ENCODE assay signal across 37 mouse cellular contexts in genomic region chr11:32801715-32802114, GRCm38 (mm10). TPM values are rescaled to one million over a fixed set of nuclear protein-coding genes. Genes with fewer than 3 reads are reported as not detected.
DNase-seq lines count a peak whose midpoint lies in the region; ATAC-seq and TF ChIP-seq lines count a peak whose summit lies in the region.
"Had no signal": no experiment of that assay in that cellular context is flagged by ENCODE, and none has a peak within 500 bp of the region (broad histone marks: within the 10 kb centered on the region; RNA-seq: fewer than 3 reads in every experiment).

No protein-coding gene starts in this region.

- H3K36me3 ChIP-seq in CH12.LX (replicated peaks in 1 of 2; ENCODE audit: control insufficient read depth in 1 of 2, insufficient read depth in 1 of 2, low read length in 1 of 2): no peaks in the 10 kb centered on the region
- no peaks in the 10 kb centered on the region for H3K36me3 ChIP-seq in limb, embryonic 12.5 days
- H3K36me3 ChIP-seq: embryonic facial prominence, embryonic 15.5 days had no signal

- peaks cover 4 to 35% of the 10 kb centered on the region in 2 experiments for H3K4me1 ChIP-seq in CH12.LX (ENCODE audit: control insufficient read depth in 1 of 2, insufficient read depth in 2 of 2)
- peaks cover 33% of the 10 kb centered on the region for H3K4me1 ChIP-seq in limb, embryonic 12.5 days (replicated peaks)
- no peaks in the 10 kb centered on the region; the same call in 1 of the 2 replicates for H3K4me1 ChIP-seq in lung, adult 2 months (ENCODE audit: control insufficient read depth, insufficient read depth, low read length)

- TF ChIP-seq EP300 in CH12.LX (IDR thresholded peaks at IDR 0.05; ENCODE audit: low read length): no peak

- no peaks in the 10 kb centered on the region for H3K9me3 ChIP-seq in CH12.LX (replicated peaks; ENCODE audit: low read length)
- 0 out of 2 replicates have a peak, but pooled peaks cover 3% of the 10 kb centered on the region for H3K9me3 ChIP-seq in limb, embryonic 12.5 days
- H3K9me3 ChIP-seq: embryonic facial prominence, embryonic 15.5 days; forebrain, embryonic 13.5 days had no signal

- TF ChIP-seq POLR2A in CH12.LX (IDR thresholded peaks at IDR 0.05; ENCODE audit: low read depth, low read length): no peak
- no peak for TF ChIP-seq POLR2A in lung, adult 2 months (IDR thresholded peaks at IDR 0.05; ENCODE audit: borderline replicate concordance, extremely low read depth, low read depth, low read length)

- TF ChIP-seq CTCF in layer of hippocampus, adult 2 months (conservative IDR thresholded peaks at IDR 0.05): no peak
- no peak for TF ChIP-seq CTCF in CH12.LX (conservative IDR thresholded peaks at IDR 0.05 in 1 of 2, IDR thresholded peaks at IDR 0.05 in 1 of 2; ENCODE audit: low read depth in 2 of 2, low read length in 2 of 2)
- no peak for TF ChIP-seq CTCF in lung, adult 2 months (IDR thresholded peaks at IDR 0.05; ENCODE audit: insufficient read depth, low read length)

- dilution Hi-C loops in CH12.LX (cut with MboI; ENCODE audit: extremely low pct_ligation_motif_present, extremely low pct_unique_long_range_greater_than_20kb, low sequenced_read_pairs): no loop called here

- peak overlapping the region; percentile 15; the same call in 1 of the 2 replicates for H3K27ac ChIP-seq in layer of hippocampus, adult 2 months
- H3K27ac ChIP-seq in CH12.LX (ENCODE audit: insufficient read depth, low read depth): no peak overlapping the region
- peak overlapping the region; percentile 56; the same call in 1 of the 2 replicates for H3K27ac ChIP-seq in limb, embryonic 12.5 days
- H3K27ac ChIP-seq: embryonic facial prominence, embryonic 15.5 days; forebrain, embryonic 13.5 days; hindbrain, embryonic 14.5 days; kidney, postnatal 0 days; liver, embryonic 14.5 days had no signal

- no peak for TF ChIP-seq RAD21 in CH12.LX (IDR thresholded peaks at IDR 0.05; ENCODE audit: low read depth, low read length)

- ATAC-seq in limb, embryonic 12.5 days (ENCODE audit: insufficient number of reproducible peaks, insufficient read depth, low FRiP score, low TSS enrichment, low read depth): no peak
- ATAC-seq: intestine, embryonic 16.5 days; Patski had no signal

- H3K4me3 ChIP-seq in layer of hippocampus, adult 2 months: no peak overlapping the region
- peak overlapping the region in 1 of 3 experiments; percentile 6 for H3K4me3 ChIP-seq in CH12.LX (replicated peaks in 1 of 3; ENCODE audit: low read depth in 2 of 3, low read length in 2 of 3, poor library complexity in 1 of 3)
- no peak overlapping the region for H3K4me3 ChIP-seq in limb, embryonic 12.5 days (replicated peaks)
- no peak overlapping the region for H3K4me3 ChIP-seq in lung, adult 2 months (replicated peaks; ENCODE audit: extremely low read depth, low read depth, low read length)
- H3K4me3 ChIP-seq: embryonic facial prominence, embryonic 15.5 days; forebrain, embryonic 13.5 days had no signal

- H3K9ac ChIP-seq in CH12.LX (ENCODE audit: insufficient read depth, low read depth): no peak overlapping the region
- no peak overlapping the region for H3K9ac ChIP-seq in limb, embryonic 12.5 days (replicated peaks)
- H3K9ac ChIP-seq: embryonic facial prominence, embryonic 15.5 days; forebrain, embryonic 13.5 days; hindbrain, embryonic 14.5 days; liver, embryonic 14.5 days; lung, embryonic 14.5 days had no signal

- in situ Hi-C loops in CH12.LX (cut with MboI; ENCODE audit: low pct_ligation_motif_present, low pct_unique_long_range_greater_than_20kb, low sequenced_read_pairs): no loop called here

- WGBS in limb, embryonic 12.5 days: 57% methylated on average over 6 of the region's 6 CpGs
- WGBS in lung, adult 2 months: 26% methylated on average over 6 of the region's 6 CpGs

- H3K27me3 ChIP-seq in CH12.LX (replicated peaks): no peaks in the 10 kb centered on the region
- no peaks in the 10 kb centered on the region for H3K27me3 ChIP-seq in limb, embryonic 12.5 days
- H3K27me3 ChIP-seq: embryonic facial prominence, embryonic 15.5 days; forebrain, embryonic 13.5 days; Patski had no signal

- H3K79me2 ChIP-seq in CH12.LX (replicated peaks; ENCODE audit: control insufficient read depth, extremely low read depth, insufficient read depth, poor library complexity, severe bottlenecking): no peaks in the 10 kb centered on the region

- no peak for DNase-seq in layer of hippocampus, adult 2 months (ENCODE audit: low spot score in 2 of 2)
- DNase-seq in layer of hippocampus, postnatal 25 days (ENCODE audit: extremely low spot score in 1 of 2, low spot score in 1 of 2): no peak
- DNase-seq in CH12.LX (ENCODE audit: extremely low read depth): peak; percentile 79
- DNase-seq in natural killer cell, adult 2 months (ENCODE audit: low spot score in 2 of 2): peak; percentile 3 to 10
- no peak for DNase-seq in lung, adult 2 months
- no peak for DNase-seq in gastrocnemius, postnatal 4 days (ENCODE audit: low spot score in 2 of 2)
- no peak for DNase-seq in cerebellum, postnatal 25 days
- DNase-seq: adrenal gland, postnatal 25 days; cerebellum, adult 11-12 months; cerebellum, adult 9-11 months; gastrocnemius, postnatal 14 days; heart, postnatal 36 days; kidney, adult 8-10 months; kidney, postnatal 4 days; liver; lung, postnatal 14 days had no signal

- H3K4me2 ChIP-seq in CH12.LX (ENCODE audit: insufficient read depth, low read depth, poor library complexity, severe bottlenecking): no peak overlapping the region
- no peak overlapping the region for H3K4me2 ChIP-seq in limb, embryonic 12.5 days
- H3K4me2 ChIP-seq: embryonic facial prominence, embryonic 15.5 days; forebrain, embryonic 13.5 days; heart, embryonic 11.5 days; hindbrain, embryonic 14.5 days; lung, embryonic 14.5 days had no signal

TF ChIP-seq in CH12.LX, 34 proteins besides CTCF, POLR2A, EP300 and RAD21:
- TF ChIP-seq MAZ (IDR thresholded peaks at IDR 0.05; ENCODE audit: low read depth, low read length) (no peak), IRF4 (IDR thresholded peaks at IDR 0.05; ENCODE audit: low read depth, low read length) (0 out of 2 replicates have a peak, but pooled peaks have one; percentile 5), ZC3H11A (IDR thresholded peaks at IDR 0.05; ENCODE audit: low read depth, low read length) (no peak), ETS1 (conservative IDR thresholded peaks at IDR 0.05; ENCODE audit: low read depth, low read length) (0 out of 2 replicates have a peak, but pooled peaks have one; percentile 5), SMC3 (IDR thresholded peaks at IDR 0.05; ENCODE audit: low read depth, low read length) (no peak), BHLHE40 (IDR thresholded peaks at IDR 0.05; ENCODE audit: low read depth, low read length) (no peak), HCFC1 (IDR thresholded peaks at IDR 0.05; ENCODE audit: low read depth, low read length) (no peak), MEF2A (IDR thresholded peaks at IDR 0.05; ENCODE audit: borderline replicate concordance, low read depth, low read length) (no peak), SIN3A (IDR thresholded peaks at IDR 0.05; ENCODE audit: low read length) (no peak), CHD2 (IDR thresholded peaks at IDR 0.05; ENCODE audit: low read length) (peak; percentile 52; the same call in 1 of the 2 replicates), ELF1 (IDR thresholded peaks at IDR 0.05; ENCODE audit: low read depth, low read length) (peak; percentile 60)

RNA-seq across cellular contexts. Expression of gene Smim23, which starts 22.7 kb away (rescaled TPM):
- not detected for total RNA-seq in layer of hippocampus, adult 2 months (2021)
- total RNA-seq in layer of hippocampus, postnatal 25 days (2021): not detected
- total RNA-seq in CH12.LX (2012; rRNA removed) (not detected in 2 replicates), CH12.LX (2014; rRNA removed) (not detected in 2 replicates)
- not detected in 2 replicates for polyA plus RNA-seq in CH12.LX (2012; ENCODE audit: insufficient read length, low read depth)
- polyA plus RNA-seq in limb, embryonic 12.5 days (2016; fragmentation: Nextera tagmentation; extraction: Ambion mirVana): not detected in 2 replicates
- polyA plus RNA-seq in lung, adult 2 months (2012; rRNA removed): not detected in 2 replicates
- total RNA-seq in gastrocnemius, postnatal 4 days (2021): not detected
- total RNA-seq: adrenal gland, adult 18-20 months; adrenal gland, postnatal 25 days; gastrocnemius, postnatal 14 days; heart, postnatal 36 days; left cerebral cortex, postnatal 10 days; MEL; monocyte, adult 5-6 weeks; neutrophil, adult 5-6 weeks had no signal
- polyA plus RNA-seq: cortical plate, adult 2 months; embryonic facial prominence, embryonic 15.5 days; forebrain, embryonic 13.5 days; heart, embryonic 11.5 days; heart, embryonic 16.5 days; hindbrain, embryonic 14.5 days; intestine, embryonic 16.5 days; kidney, postnatal 0 days; liver, embryonic 14.5 days; lung, embryonic 14.5 days; midbrain, embryonic 14.5 days; neural tube, embryonic 11.5 days; Patski; stomach, embryonic 14.5 days; thymus, postnatal 0 days had no signal

Comparison
In these comparisons a context has a peak if more than half of its experiments do, and no peak if none do; other contexts are left out.
1. DNase-seq: peak in CH12.LX (single experiment) and natural killer cell, adult 2 months (2 of 2); none in layer of hippocampus, adult 2 months (0 of 2), layer of hippocampus, postnatal 25 days (0 of 2), lung, adult 2 months (single experiment), gastrocnemius, postnatal 4 days (0 of 2) and cerebellum, postnatal 25 days (0 of 2).